Mouse (Mus musculus) natural killer cell, adult 2 months (primary cell): ENCODE measurements around the gene Tmco1.
"Not testable (repeated sequence)": the region's sequence is repeated elsewhere in the genome, so short reads cannot be mapped to it uniquely, and the experiment has no call there.

Experiments used
- DNase-seq, 2 experiments: peaks; one replicate each; pipeline ENCODE4 v3.0.0; 2022; ENCODE audit warnings: low spot score in 2 of 2

The Tmco1 gene

GRCm38 (mm10) chr1:167336398-167336797, 28.2 kb downstream of the Tmco1 start:
- no peak for DNase-seq

- peak; percentile 75 to 81 for DNase-seq
These were observed 29.4 kb downstream of the Tmco1 start for GRCm38 (mm10) chr1:167337463-167338095.

- DNase-seq, result no peak
These were observed 31.1 kb downstream of the Tmco1 start for GRCm38 (mm10) chr1:167339177-167339781.

GRCm38 (mm10) chr1:167340111-167340787, 32.1 kb downstream of the Tmco1 start:
- no peak for DNase-seq

GRCm38 (mm10) chr1:167340910-167341528, 32.8 kb downstream of the Tmco1 start:
- DNase-seq, result no peak

GRCm38 (mm10) chr1:167342831-167343230, 34.7 kb downstream of the Tmco1 start:
- DNase-seq, result no peak

GRCm38 (mm10) chr1:167345994-167346520, 37.9 kb downstream of the Tmco1 start:
- DNase-seq, result not testable (repeated sequence)

GRCm38 (mm10) chr1:167349206-167349605, 41.0 kb downstream of the Tmco1 start:
- peak in 1 of 2 experiments; percentile 10 for DNase-seq

GRCm38 (mm10) chr1:167349815-167350596, 41.8 kb downstream of the Tmco1 start, which contains the start of gene Aldh9a1:
Aldh9a1 (plus strand) TSS chr1:167349991.
- peak; percentile 74 to 77 for DNase-seq

GRCm38 (mm10) chr1:167350597-167351415, 42.6 kb downstream of the Tmco1 start:
- no peak for DNase-seq

- DNase-seq, result no peak
These were observed 44.2 kb downstream of the Tmco1 start for GRCm38 (mm10) chr1:167352403-167352802.

GRCm38 (mm10) chr1:167357387-167357786, 49.2 kb downstream of the Tmco1 start:
- DNase-seq, result no peak

GRCm38 (mm10) chr1:167358731-167359130, 50.6 kb downstream of the Tmco1 start:
- no peak for DNase-seq

- no peak for DNase-seq
These were observed 52.1 kb downstream of the Tmco1 start for GRCm38 (mm10) chr1:167360268-167360667.

- DNase-seq, result no peak
These were observed 54.6 kb downstream of the Tmco1 start for GRCm38 (mm10) chr1:167362819-167363218.

GRCm38 (mm10) chr1:167363322-167363721, 55.1 kb downstream of the Tmco1 start:
- DNase-seq, result no peak

- DNase-seq, result no peak
These were observed 57.6 kb downstream of the Tmco1 start for GRCm38 (mm10) chr1:167365808-167366207.

GRCm38 (mm10) chr1:167366621-167367020, 58.4 kb downstream of the Tmco1 start:
- DNase-seq, result no peak

GRCm38 (mm10) chr1:167368018-167368417, 59.8 kb downstream of the Tmco1 start:
- no peak for DNase-seq

GRCm38 (mm10) chr1:167368513-167368912, 60.3 kb downstream of the Tmco1 start:
- no peak for DNase-seq
